Mouse (Mus musculus) C2C12 (cell line): Measurements from ENCODE around the gene Cbs.

Source experiments
- CTCF ChIP-seq: IDR thresholded peaks from one replicate; pipeline ENCODE4 v1.5.1; 2011; ENCODE audit not compliant: control insufficient read depth, insufficient read depth, insufficient read length
- MAX ChIP-seq: IDR thresholded peaks from one replicate; pipeline ENCODE4 v1.6.1; 2011; ENCODE audit warnings: mild to moderate bottlenecking, control low read depth
- MYOD1 ChIP-seq: IDR thresholded peaks from one replicate; pipeline ENCODE4 v1.6.1; 2011; ENCODE audit warnings: low read depth; ENCODE audit not compliant: control insufficient read depth, insufficient read length
- USF1 ChIP-seq: IDR thresholded peaks from one replicate; pipeline ENCODE4 v1.6.1; 2011; ENCODE audit warnings: low read depth, mild to moderate bottlenecking, control low read depth, moderate library complexity

- TF ChIP-seq CTCF (no peak), MAX (no peak), USF1 (no peak), MYOD1 (no peak)
These were observed 43.4 kb upstream of the Cbs start for GRCm38 (mm10) chr17:31680450-31680849.
